Mouse (Mus musculus) ES-Bruce4 (cell line): ENCODE measurements at regions not wholly inside any gene's neighbourhood (a gene's known extent, or its start where the extent isn't known, plus 50 kb on each side); places are given as distances from the start of the nearest gene placed in this dataset.

Experiments used
- H3K27ac ChIP-seq: 2 replicates; pipeline ENCODE4 v1.5.1; 2012; ENCODE audit warnings: low read length, inconsistent platforms; ENCODE audit not compliant: insufficient read depth
- H3K27me3 ChIP-seq: 2 replicates; pipeline ENCODE4 v1.6.1; 2012; ENCODE audit warnings: mild to moderate bottlenecking, low read length, inconsistent platforms; ENCODE audit not compliant: control insufficient read depth, poor library complexity, insufficient read depth, severe bottlenecking
- H3K36me3 ChIP-seq: 2 replicates; pipeline ENCODE4 v1.6.1; 2012; ENCODE audit warnings: inconsistent platforms, mild to moderate bottlenecking, low read length, moderate library complexity; ENCODE audit not compliant: control insufficient read depth, poor library complexity, insufficient read depth, severe bottlenecking
- H3K4me1 ChIP-seq: one replicate; pipeline ENCODE4 v1.8.1; 2011; ENCODE audit warnings: low read length; ENCODE audit not compliant: control insufficient read depth, insufficient read depth
- H3K4me3 ChIP-seq: 2 replicates; pipeline ENCODE4 v1.5.1; 2011; ENCODE audit warnings: low read depth, mild to moderate bottlenecking, low read length
- H3K9ac ChIP-seq: 2 replicates; pipeline ENCODE4 v1.6.1; 2012; ENCODE audit warnings: low read depth, mild to moderate bottlenecking, inconsistent platforms; ENCODE audit not compliant: poor library complexity, severe bottlenecking
- H3K9me3 ChIP-seq: replicated peaks from 2 replicates; pipeline ENCODE4 v1.6.1; 2012; ENCODE audit warnings: mild to moderate bottlenecking, low read length, inconsistent platforms; ENCODE audit not compliant: control insufficient read depth, poor library complexity, insufficient read depth, severe bottlenecking
- CTCF ChIP-seq: IDR thresholded peaks from one replicate; pipeline ENCODE4 v1.8.1; 2011; ENCODE audit warnings: low read depth, low read length
- EP300 ChIP-seq: IDR thresholded peaks from 2 replicates; pipeline ENCODE4 v1.6.1; 2011; ENCODE audit warnings: low read depth, low read length; ENCODE audit not compliant: insufficient read depth
- POLR2A ChIP-seq: IDR thresholded peaks from one replicate; pipeline ENCODE4 v1.8.1; 2011; ENCODE audit warnings: low read length; ENCODE audit not compliant: insufficient read depth

DNA sequence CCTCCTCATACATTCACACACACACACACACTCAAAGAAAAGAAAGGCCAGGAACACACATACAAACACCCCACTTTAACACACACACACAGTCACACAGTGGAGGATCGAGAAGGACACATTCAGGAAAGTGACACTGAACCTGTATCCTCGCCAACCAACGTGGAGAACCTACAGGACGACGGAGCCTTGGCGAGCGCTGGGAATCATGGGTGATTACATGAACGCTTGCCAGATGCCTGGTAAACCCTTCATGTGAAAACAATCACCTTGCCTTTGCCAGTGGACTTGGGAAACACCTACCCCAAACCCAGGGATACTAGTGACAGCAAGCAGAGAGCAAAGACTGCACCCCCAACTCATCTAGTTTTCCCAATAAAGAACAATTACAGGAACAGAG is 117.2 kb upstream of the Gsc start:
- Histone ChIP-seq H3K4me3 (no peak overlapping the region), H3K27me3 (no peaks in the 10 kb centered on the region), H3K9ac (no peak overlapping the region), H3K27ac (no peak overlapping the region), H3K9me3 (no peaks in the 10 kb centered on the region), H3K36me3 (no peaks in the 10 kb centered on the region), H3K4me1 (no peaks in the 10 kb centered on the region)
- TF ChIP-seq POLR2A (no peak), CTCF (no peak), EP300 (no peak)

DNA sequence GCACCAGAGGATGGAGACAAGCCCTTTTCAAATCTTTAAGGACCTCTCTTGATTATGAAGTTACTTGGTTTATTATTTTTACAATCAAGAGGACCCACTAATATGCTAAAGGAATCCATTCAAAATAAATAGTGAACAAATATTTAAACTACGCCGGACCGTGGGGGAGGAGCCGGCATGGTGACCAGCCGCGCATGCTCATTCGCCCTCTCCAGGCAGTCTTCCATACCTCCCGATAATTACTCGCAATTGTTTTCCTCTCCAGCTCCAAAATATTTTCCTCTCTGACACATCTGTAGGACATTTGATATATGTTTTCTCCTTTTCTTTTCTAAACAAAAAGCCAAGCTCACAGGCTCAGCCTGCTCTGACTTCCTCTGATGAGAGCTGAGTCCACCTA is 111.3 kb upstream of the Gsc start:
- H3K4me3 ChIP-seq, result no peak overlapping the region

DNA sequence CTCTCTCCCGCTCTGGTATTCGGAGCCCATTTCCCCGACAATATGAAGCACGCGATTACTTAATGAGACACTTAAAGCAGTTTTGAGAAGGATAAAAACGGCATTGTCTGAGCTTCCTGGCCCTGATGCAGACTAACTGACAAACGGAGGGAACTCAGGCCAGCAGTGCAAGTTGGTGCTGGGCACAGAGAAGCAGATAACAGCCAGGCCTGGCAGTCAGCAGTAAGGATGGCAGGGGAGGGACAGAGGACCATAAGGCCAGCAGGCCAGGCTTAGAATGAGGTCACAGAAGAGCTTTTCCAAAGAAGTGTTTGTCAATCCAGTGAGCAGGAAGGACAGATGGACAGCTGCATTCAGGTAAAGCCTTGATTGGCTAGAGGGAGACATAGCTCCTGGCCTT is 107.7 kb upstream of the Gsc start:
- H3K27me3 ChIP-seq, result no peaks in the 10 kb centered on the region
- H3K36me3 ChIP-seq, result no peaks in the 10 kb centered on the region
- H3K4me3 ChIP-seq, result no peak overlapping the region
- no peak for TF ChIP-seq EP300
- TF ChIP-seq POLR2A, result no peak
- TF ChIP-seq CTCF, result no peak
- no peaks in the 10 kb centered on the region for H3K4me1 ChIP-seq
- no peak overlapping the region for H3K9ac ChIP-seq
- H3K27ac ChIP-seq, result no peak overlapping the region
- H3K9me3 ChIP-seq, result no peaks in the 10 kb centered on the region

More for the DNA sequence above, 111.3 kb upstream of the Gsc start:
- TF ChIP-seq EP300, result no peak
- no peak for TF ChIP-seq POLR2A
- no peaks in the 10 kb centered on the region for H3K36me3 ChIP-seq
- no peaks in the 10 kb centered on the region for H3K9me3 ChIP-seq
- no peaks in the 10 kb centered on the region for H3K4me1 ChIP-seq
- H3K27me3 ChIP-seq, result no peaks in the 10 kb centered on the region
- no peak overlapping the region for H3K27ac ChIP-seq
- H3K9ac ChIP-seq, result no peak overlapping the region

DNA sequence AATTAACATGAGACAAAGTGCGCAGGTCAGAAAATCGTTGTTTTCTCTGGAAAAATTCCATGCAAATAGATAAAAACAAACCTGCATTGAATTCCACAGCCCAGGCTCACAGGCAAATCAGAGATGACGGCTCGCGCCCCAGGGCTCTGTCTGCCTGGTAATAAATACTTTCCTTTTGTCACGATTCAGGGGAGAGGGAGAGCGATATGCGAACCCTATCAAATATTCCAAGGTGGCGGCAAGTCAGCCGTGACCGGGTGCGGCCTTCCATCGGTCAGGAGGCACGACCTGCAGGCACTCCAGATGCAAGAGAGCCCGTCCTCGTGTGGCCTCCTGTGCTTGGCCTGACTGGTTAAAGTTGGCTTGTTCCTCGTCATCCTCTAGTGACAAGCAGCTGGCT is 94.5 kb upstream of the Gsc start:
- Histone ChIP-seq H3K27ac (no peak overlapping the region), H3K27me3 (no peaks in the 10 kb centered on the region), H3K4me1 (no peaks in the 10 kb centered on the region), H3K36me3 (no peaks in the 10 kb centered on the region), H3K9me3 (no peaks in the 10 kb centered on the region), H3K9ac (no peak overlapping the region), H3K4me3 (no peak overlapping the region)
- TF ChIP-seq EP300, result no peak
- no peak for TF ChIP-seq CTCF
- no peak for TF ChIP-seq POLR2A

DNA sequence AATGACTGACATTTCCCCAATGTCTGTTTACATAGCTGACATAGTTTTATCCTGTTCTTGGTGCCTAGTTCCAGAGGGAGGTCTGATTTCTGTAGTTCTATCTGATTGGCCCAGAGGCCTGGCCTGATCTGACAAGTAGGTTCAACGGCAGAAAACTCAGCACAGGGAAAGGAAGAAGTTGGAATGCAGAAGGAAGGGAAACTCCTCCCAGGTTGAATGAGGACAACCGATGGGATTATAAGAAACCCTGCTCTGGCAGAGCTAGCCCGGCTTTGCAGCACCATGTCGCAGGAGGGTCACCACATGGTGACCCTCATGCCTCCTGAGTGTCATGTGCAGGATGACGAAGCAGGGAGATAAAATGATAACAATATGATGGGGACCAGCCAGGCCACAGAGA is 89.8 kb upstream of the Gsc start:
- Histone ChIP-seq H3K27me3 (no peaks in the 10 kb centered on the region), H3K9me3 (no peaks in the 10 kb centered on the region), H3K36me3 (no peaks in the 10 kb centered on the region), H3K9ac (no peak overlapping the region), H3K4me1 (no peaks in the 10 kb centered on the region), H3K4me3 (no peak overlapping the region), H3K27ac (no peak overlapping the region)
- TF ChIP-seq POLR2A (no peak), CTCF (no peak), EP300 (no peak)

DNA sequence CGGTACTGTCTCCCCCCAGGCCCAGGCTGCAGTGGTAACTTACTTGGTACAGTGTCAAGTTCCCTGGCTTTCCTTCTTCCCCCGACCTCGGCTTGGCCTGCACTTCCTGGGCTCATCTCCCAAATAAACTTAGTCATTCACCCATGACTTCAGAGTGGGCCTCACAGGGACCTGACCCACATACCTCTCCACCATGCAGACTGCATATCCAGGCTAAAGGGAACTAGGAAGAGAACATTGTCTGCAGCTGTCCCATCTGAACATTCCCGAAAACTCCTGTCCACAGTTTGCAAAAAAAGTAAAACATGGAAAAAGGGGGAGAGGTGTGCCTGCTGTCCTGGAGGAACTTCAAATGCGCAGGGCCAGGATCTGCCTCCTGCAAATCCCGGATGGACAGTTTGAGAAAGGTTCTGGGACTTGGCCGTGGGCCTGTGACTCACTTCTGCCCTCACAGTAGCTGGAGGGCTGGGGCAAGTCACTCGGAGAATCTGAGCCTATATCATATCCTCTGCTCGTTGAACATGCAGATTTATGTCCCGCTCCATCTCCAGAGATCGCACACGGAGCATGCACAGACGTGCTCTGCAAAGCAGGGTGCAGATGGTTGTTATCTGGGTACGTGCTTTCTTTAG is 87.9 kb upstream of the Gsc start:
- Histone ChIP-seq H3K4me3 (no peak overlapping the region), H3K36me3 (no peaks in the 10 kb centered on the region), H3K9ac (no peak overlapping the region), H3K27me3 (no peaks in the 10 kb centered on the region), H3K9me3 (no peaks in the 10 kb centered on the region), H3K27ac (no peak overlapping the region), H3K4me1 (no peaks in the 10 kb centered on the region)
- TF ChIP-seq CTCF (no peak), POLR2A (no peak), EP300 (no peak)
